Mouse (Mus musculus) kidney, adult 9 months (tissue): ENCODE data around the gene Csnk1g1.
A peak's percentile ranks its signal among the peaks of the same experiment; 100 is the strongest.

Experiments
- DNase-seq: peaks from one replicate; pipeline ENCODE4 v3.0.0; 2022

The Csnk1g1 gene

GRCm38 (mm10) chr9:65998965-65999364 lies 90.2 kb downstream of the Csnk1g1 start:
- no peak for DNase-seq

GRCm38 (mm10) chr9:66004380-66004779 lies 95.7 kb downstream of the Csnk1g1 start:
- peak; percentile 57 for DNase-seq

GRCm38 (mm10) chr9:66007603-66008202 lies 99.0 kb downstream of the Csnk1g1 start:
- DNase-seq, result no peak

- DNase-seq, result no peak
These were observed 111.9 kb downstream of the Csnk1g1 start for GRCm38 (mm10) chr9:66020601-66021000.

GRCm38 (mm10) chr9:66038082-66038481 lies 129.4 kb downstream of the Csnk1g1 start:
- DNase-seq, result no peak

- DNase-seq, result no peak
These were observed 129.9 kb downstream of the Csnk1g1 start for GRCm38 (mm10) chr9:66038581-66038980.

GRCm38 (mm10) chr9:66039290-66039689 lies 130.6 kb downstream of the Csnk1g1 start:
- DNase-seq, result no peak

GRCm38 (mm10) chr9:66040801-66041200 lies 132.1 kb downstream of the Csnk1g1 start:
- DNase-seq, result no peak

- no peak for DNase-seq
These were observed 133.6 kb downstream of the Csnk1g1 start for GRCm38 (mm10) chr9:66042331-66042730.

- no peak for DNase-seq
These were observed 134.5 kb downstream of the Csnk1g1 start for GRCm38 (mm10) chr9:66043241-66043640.

GRCm38 (mm10) chr9:66049931-66050601 lies 141.3 kb downstream of the Csnk1g1 start:
- DNase-seq, result no peak

GRCm38 (mm10) chr9:66051493-66051892 lies 142.8 kb downstream of the Csnk1g1 start:
- DNase-seq, result no peak

GRCm38 (mm10) chr9:66052731-66053130 lies 144.0 kb downstream of the Csnk1g1 start:
- no peak for DNase-seq

- DNase-seq, result no peak
These were observed 144.9 kb downstream of the Csnk1g1 start for GRCm38 (mm10) chr9:66053620-66054019.

- peak; percentile 99 for DNase-seq
These were observed 151.0 kb downstream of the Csnk1g1 start, which contains the start of gene Ppib for GRCm38 (mm10) chr9:66059583-66060307. Ppib (plus strand) TSS chr9:66060222.

- DNase-seq, result no peak
These were observed 151.6 kb downstream of the Csnk1g1 start for GRCm38 (mm10) chr9:66060308-66060647.

GRCm38 (mm10) chr9:66060986-66061385 lies 152.3 kb downstream of the Csnk1g1 start:
- DNase-seq, result no peak

GRCm38 (mm10) chr9:66061656-66062055 lies 152.9 kb downstream of the Csnk1g1 start:
- no peak for DNase-seq

GRCm38 (mm10) chr9:66063446-66063845 lies 154.7 kb downstream of the Csnk1g1 start:
- no peak for DNase-seq

GRCm38 (mm10) chr9:66064316-66064715 lies 155.6 kb downstream of the Csnk1g1 start:
- DNase-seq, result no peak

- DNase-seq, result no peak
These were observed 158.1 kb downstream of the Csnk1g1 start for GRCm38 (mm10) chr9:66066791-66067190.

- peak; percentile 66 for DNase-seq
These were observed 158.8 kb downstream of the Csnk1g1 start for GRCm38 (mm10) chr9:66067542-66067941.

- no peak for DNase-seq
These were observed 159.3 kb downstream of the Csnk1g1 start for GRCm38 (mm10) chr9:66068056-66068455.

- no peak for DNase-seq
These were observed 160.3 kb downstream of the Csnk1g1 start for GRCm38 (mm10) chr9:66068971-66069391.
